Mouse (Mus musculus) urinary bladder, postnatal 25 days (tissue): ENCODE measurements around the gene Rasgef1b.

Source experiments
- DNase-seq: peaks from one replicate; pipeline ENCODE4 v3.0.0; 2022; ENCODE audit warnings: low spot score

The Rasgef1b gene

GRCm38 (mm10) chr5:99728649-99729212 lies at the start of gene Rasgef1b:
Rasgef1b (minus strand) TSS chr5:99729065.
- DNase-seq: peak; percentile 61

DNA sequence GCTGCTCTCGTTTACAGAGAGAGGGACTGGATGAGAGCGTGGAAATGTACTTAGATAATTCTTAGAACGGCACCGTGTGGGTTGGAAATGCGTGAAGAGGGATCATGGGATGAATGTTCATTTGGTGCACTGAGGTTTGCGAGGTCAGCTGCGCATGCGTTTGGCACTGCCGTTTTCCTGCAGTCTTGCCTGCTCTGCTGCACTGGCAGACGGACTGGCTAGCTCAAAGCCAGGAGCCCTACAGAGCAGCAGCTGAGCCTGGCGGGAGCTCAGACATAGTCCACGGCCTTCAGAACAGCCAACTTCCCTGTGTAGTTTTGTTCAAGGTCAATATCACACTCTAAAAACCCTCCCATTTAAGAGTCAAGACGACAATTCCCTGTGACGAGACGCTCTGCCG lies 46.5 kb upstream of the Rasgef1b start:
- DNase-seq: no peak

DNA sequence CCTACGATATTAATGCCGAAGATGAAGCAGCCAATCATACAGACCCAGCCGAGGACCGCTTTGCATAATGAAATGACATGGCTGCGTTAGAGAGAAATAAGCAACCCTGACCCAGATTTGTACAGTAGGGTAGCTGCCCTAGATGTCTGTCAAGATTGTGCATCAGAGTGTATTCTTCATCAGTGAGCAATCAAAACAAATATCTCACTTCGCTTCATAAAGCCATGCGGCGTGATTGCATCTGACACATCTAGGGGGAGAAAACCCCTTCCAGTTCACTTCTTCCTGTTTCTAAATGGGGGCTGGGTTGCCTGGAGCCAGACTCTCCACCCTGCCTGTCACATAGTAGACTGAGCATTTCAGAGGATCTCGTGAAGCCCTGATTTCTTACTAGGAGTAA lies 44.4 kb upstream of the Rasgef1b start:
- DNase-seq: no peak

- DNase-seq: no peak
These were observed 35.4 kb upstream of the Rasgef1b start for GRCm38 (mm10) chr5:99764246-99764645.

GRCm38 (mm10) chr5:99758859-99759258 lies 30.0 kb upstream of the Rasgef1b start:
- no peak for DNase-seq

DNA sequence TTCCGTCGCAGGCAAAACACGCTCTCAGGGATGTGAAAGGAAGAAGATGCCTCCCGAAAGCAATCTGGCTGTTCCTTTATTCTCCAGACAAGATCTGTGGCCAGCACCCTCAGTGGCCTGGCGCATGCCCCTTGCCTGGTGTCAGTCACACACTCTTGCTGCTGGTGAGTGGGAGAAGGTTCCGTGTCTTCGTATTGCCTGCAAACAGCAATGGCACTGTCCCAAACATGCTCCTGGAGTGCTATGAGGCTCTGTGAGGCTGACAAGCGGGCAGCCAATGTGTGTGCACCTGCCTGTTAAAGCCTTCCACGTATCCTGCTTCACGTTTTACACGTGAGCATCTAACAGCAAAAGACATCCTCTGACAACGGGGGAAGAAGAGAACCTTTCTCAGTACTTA lies 25.0 kb upstream of the Rasgef1b start:
- no peak for DNase-seq

- DNase-seq: no peak
These were observed 24.5 kb upstream of the Rasgef1b start for GRCm38 (mm10) chr5:99753368-99753767.

GRCm38 (mm10) chr5:99752670-99753231 lies 23.9 kb upstream of the Rasgef1b start:
- DNase-seq: no peak

GRCm38 (mm10) chr5:99748417-99748816 lies 19.6 kb upstream of the Rasgef1b start:
- DNase-seq: no peak

- DNase-seq: no peak
These were observed 17.2 kb upstream of the Rasgef1b start for GRCm38 (mm10) chr5:99746087-99746486.

GRCm38 (mm10) chr5:99742874-99743273 lies 14.0 kb upstream of the Rasgef1b start:
- no peak for DNase-seq

- no peak for DNase-seq
These were observed 13.2 kb upstream of the Rasgef1b start for GRCm38 (mm10) chr5:99742056-99742455.

DNA sequence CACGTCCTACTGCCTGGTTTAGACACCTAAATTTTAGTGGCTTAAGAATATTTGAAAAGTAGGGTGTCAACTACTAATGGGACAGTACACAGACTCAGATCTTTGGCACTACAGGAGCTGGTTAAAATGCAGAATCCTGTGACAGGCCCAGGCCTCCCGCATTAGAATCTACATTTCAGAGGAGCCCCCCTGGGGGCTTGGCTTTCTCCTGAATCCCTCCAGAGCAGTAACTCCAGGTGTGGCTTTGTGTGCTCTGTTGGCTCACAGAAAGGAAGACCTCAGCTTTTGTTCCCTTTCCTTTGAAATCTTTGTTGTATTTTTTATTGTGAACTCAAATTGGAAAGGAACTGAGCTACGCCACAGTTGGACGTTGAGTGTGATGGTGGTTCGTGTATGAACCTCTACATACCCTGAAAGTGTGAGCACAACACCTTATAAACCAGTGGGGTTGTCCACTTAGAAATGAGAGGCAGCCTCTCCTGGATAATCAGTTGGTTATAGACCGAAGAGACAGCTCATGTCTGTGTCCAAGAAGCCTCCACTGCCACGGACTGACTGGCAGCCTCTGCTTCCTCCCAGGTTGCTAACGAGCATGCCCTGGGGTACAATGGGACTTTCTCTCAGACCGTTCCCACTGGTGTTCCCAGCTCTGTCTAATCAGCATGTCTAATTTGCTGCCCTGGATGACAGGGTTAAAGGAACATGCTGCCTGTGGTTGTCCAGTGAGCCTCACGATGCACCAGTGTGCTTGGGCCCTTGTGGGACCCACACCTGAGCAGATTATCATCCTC lies 9.3 kb upstream of the Rasgef1b start:
- no peak for DNase-seq

GRCm38 (mm10) chr5:99729931-99730330 lies 1.1 kb upstream of the Rasgef1b start:
- no peak for DNase-seq

DNA sequence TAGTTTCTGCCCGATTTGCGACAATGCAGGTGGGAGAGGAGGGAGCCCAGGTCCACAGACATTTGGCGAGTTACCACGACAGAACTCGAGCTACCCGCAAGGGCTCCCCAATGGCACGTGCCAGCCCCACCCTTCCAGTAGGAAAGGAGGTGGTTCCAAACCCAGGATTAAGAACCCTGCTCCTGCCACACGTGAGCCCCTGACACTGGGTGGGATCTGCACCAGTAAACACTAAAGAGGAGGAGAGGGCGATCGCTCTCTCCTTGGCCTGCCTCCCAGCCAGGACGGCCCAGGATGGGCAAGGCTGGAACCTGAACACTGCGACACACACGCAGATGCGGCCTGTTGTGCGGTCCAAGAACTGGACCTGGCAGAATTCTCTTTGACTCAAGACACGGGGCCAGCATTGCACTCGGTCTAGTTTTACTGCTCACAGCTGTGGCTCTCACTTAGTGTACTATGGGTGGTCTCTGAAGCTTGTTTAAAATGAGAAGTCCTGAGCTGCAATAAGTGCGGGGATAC lies 557 bp upstream of the Rasgef1b start:
- no peak for DNase-seq

DNA sequence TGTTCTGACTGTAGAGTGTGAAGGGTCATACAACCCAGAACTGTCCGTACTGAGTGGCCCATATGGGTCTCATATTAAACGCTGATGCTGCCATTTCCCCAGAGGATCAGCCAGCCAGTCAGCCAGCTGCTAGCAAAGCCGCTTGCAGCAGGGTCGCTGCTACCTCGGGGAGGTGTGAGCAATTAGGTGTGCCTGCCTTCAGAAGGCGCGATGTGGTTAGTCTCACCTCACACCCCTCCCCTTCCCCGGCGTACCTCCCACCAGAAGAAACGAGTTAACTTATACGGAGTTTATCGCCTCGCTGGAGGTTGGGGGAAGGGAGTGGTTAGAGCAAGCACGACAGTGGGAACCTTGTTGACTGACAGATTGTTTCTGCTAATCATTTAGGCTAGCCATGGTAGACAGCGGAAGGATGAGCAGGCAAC lies 826 bp downstream of the Rasgef1b start:
- no peak for DNase-seq

GRCm38 (mm10) chr5:99723941-99724340 lies 4.9 kb downstream of the Rasgef1b start:
- DNase-seq: no peak

DNA sequence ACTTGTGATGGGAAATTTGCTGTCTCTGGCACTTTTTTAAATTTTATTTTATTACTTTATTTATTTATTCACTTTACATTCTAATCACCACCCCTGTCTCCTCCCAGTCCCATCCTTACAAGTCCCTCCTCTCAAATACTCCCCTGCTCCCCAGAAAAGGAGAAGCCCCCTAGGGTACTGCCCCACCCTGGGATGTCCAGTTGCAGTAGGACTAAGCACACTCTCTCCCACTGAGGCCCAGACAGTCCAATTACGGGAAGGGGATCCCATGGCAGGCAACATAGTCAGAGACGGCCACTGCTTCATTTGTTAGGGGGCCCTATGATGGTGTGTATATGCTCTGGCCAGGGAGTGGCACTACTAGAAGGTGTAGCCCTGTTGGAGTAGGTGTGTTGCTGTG lies 6.6 kb downstream of the Rasgef1b start:
- no peak for DNase-seq

DNA sequence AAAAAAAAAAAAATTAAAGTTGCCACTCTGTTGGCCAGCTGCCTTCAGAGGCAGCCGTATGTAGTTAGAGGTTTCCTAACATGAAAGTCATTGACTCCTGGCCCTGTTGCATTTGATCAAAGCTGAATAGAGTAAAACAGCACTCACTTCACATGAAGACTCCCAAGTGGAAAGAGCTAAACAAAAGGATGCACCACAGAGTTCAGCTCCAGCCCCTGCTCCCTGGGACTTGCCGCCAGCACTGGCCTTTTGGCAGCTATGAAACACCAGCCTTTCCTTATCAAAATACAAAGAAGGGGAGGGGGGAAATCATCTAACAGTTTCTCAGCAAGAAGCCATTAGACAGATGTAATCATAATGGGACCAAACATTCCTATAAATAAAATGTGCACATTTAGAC lies 8.3 kb downstream of the Rasgef1b start:
- DNase-seq: no peak

GRCm38 (mm10) chr5:99717917-99718316 lies 10.9 kb downstream of the Rasgef1b start:
- DNase-seq: no peak

GRCm38 (mm10) chr5:99715281-99715744 lies 13.6 kb downstream of the Rasgef1b start:
- DNase-seq: no peak

- DNase-seq: no peak
These were observed 16.9 kb downstream of the Rasgef1b start for GRCm38 (mm10) chr5:99711947-99712346.

GRCm38 (mm10) chr5:99708706-99709105 lies 20.2 kb downstream of the Rasgef1b start:
- no peak for DNase-seq
